Mouse (Mus musculus): ENCODE data around the gene Fam240b. TPM values are rescaled to one million over a fixed set of nuclear protein-coding genes. Genes with fewer than 3 reads are reported as not detected.
"Not testable (repeated sequence)": the region's sequence is repeated elsewhere in the genome, so short reads cannot be mapped to it uniquely, and the experiment has no call there.

The Fam240b gene
- polyA plus RNA-seq, 1 experiment from 2014 or later, result not detected

DNA sequence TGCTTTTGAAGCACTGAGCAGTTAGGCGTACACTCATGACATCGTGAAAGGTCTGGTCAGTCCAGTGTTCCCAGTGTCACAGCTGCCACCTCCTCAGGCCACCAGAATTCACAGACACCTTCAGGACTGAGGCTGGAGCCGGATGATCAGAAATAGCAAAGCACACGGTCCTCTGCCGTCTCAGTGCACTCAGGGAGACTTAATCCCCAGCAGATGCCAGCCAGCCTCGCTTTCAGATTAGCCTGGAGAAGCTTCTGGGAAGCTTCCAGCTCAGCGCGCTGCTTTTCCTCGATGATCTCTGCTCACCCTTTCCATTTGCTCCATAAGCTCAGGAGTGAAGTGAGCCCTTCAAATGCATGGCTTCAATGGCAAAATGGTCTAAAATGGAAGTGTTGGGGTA lies 32.4 kb downstream of the Fam240b start:
- no peaks in the 10 kb centered on the region for H3K36me3 ChIP-seq
- no peaks in the 10 kb centered on the region for H3K27me3 ChIP-seq
- H3K9ac ChIP-seq, result no peak overlapping the region
- ATAC-seq (replicated peaks; ENCODE audit: insufficient number of reproducible peaks, insufficient read depth, low FRiP score, low read depth), result no peak
- no peak overlapping the region for H3K4me3 ChIP-seq
- WGBS, result 46% methylated on average over 9 of the region's 9 CpGs
- no peaks in the 10 kb centered on the region for H3K9me3 ChIP-seq (replicated peaks)
- no peaks in the 10 kb centered on the region for H3K4me1 ChIP-seq (replicated peaks)
- H3K27ac ChIP-seq, result no peak overlapping the region
- H3K4me2 ChIP-seq, result no peak overlapping the region

DNA sequence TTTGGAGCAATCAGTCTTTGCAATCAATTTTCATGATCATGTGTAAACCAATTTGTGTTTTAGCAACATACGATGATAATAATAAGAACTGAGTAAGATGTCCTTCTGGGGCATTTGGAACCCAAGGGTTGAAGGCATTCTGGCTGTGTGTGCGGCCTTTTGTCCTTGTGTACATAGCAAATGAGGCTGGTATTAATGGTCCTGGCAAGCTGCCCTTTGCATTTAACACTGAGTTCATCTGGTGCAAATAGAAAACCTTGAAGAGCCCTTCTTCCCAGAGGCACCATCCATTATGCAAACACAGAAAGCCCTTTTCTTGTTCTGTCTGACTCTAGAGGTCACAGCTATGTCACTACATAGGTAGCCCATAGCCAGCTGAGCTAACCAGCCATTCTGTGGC lies 35.0 kb downstream of the Fam240b start:
- H3K4me3 ChIP-seq, result no peak overlapping the region
- WGBS, result 74% methylated on average over 2 of the region's 2 CpGs
- no peak overlapping the region for H3K27ac ChIP-seq
- H3K9ac ChIP-seq, result no peak overlapping the region
- ATAC-seq (replicated peaks; ENCODE audit: insufficient number of reproducible peaks, insufficient read depth, low FRiP score, low read depth), result no peak
- no peaks in the 10 kb centered on the region for H3K36me3 ChIP-seq
- H3K4me2 ChIP-seq, result no peak overlapping the region
- H3K4me1 ChIP-seq (replicated peaks), result no peaks in the 10 kb centered on the region
- H3K27me3 ChIP-seq, result no peaks in the 10 kb centered on the region
- no peaks in the 10 kb centered on the region for H3K9me3 ChIP-seq (replicated peaks)

DNA sequence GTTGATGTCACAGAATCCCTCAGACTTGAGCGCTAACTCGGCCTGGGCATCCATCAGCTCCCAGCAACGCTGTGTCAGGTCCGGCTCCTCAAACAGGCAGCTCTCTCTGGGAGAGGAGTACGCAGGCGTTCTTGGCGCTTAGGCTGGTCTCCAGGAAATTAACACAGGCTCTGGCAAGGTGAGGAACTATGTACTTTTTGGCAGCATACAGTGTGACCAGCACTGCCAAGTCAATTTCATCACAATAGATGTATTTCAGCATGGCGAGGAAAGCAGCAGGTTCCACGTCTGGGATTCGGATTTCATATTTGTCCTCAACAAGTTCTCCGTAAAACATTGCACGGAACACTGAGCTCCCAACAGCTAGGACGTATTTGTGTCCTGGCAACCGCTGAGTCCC lies 39.4 kb downstream of the Fam240b start:
- ATAC-seq (replicated peaks; ENCODE audit: insufficient number of reproducible peaks, insufficient read depth, low FRiP score, low read depth), result no peak
- Histone ChIP-seq H3K9ac (no peak overlapping the region), H3K4me2 (no peak overlapping the region), H3K36me3 (no peaks in the 10 kb centered on the region), H3K9me3 (replicated peaks) (no peaks in the 10 kb centered on the region), H3K4me1 (replicated peaks) (no peaks in the 10 kb centered on the region), H3K4me3 (no peak overlapping the region), H3K27me3 (no peaks in the 10 kb centered on the region), H3K27ac (no peak overlapping the region)
- WGBS, result 84% methylated on average over 14 of the region's 14 CpGs

DNA sequence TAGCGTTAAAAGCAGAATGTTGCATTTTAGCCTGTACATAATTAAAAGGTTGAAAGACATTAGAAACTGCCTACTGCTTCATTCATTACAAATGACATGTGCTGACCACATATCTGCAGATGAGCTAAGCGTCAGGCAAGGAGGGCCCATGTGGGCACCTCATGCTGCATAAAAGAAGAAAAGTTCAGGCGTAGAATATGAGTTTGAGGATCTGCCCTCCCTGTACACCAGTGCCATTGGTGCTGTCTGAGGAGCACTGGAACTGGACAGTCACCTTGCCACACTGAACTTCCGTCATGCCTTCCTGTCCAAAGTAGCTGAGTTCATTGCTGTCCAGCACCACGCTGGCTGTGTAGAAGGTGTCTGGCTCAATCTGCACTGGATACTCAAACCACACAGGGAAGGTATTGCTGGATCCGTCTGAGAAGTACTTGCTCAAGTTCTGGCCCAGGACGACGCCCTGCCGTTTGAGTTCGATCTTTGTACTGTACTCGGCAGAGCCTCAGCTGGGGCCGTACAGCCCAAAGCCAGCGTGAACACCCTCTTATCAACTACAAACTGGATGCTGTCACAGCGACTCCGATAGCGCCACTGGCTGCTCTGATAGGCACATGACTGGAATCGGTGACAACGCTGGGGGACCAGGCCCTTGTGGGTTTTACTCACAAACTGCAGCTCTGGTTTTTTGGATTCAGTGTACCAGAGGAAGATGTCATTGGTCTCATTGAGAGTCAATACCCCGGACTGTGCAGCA lies 40.2 kb downstream of the Fam240b start:
- not testable (repeated sequence) for H3K4me1 ChIP-seq (replicated peaks); H3K9me3 ChIP-seq (replicated peaks); ATAC-seq (replicated peaks; ENCODE audit: insufficient number of reproducible peaks, insufficient read depth, low FRiP score, low read depth); H3K4me3 ChIP-seq; H3K36me3 ChIP-seq; H3K27me3 ChIP-seq; H3K4me2 ChIP-seq; H3K27ac ChIP-seq; H3K9ac ChIP-seq
- WGBS, result 68% methylated on average over 19 of the region's 19 CpGs

DNA sequence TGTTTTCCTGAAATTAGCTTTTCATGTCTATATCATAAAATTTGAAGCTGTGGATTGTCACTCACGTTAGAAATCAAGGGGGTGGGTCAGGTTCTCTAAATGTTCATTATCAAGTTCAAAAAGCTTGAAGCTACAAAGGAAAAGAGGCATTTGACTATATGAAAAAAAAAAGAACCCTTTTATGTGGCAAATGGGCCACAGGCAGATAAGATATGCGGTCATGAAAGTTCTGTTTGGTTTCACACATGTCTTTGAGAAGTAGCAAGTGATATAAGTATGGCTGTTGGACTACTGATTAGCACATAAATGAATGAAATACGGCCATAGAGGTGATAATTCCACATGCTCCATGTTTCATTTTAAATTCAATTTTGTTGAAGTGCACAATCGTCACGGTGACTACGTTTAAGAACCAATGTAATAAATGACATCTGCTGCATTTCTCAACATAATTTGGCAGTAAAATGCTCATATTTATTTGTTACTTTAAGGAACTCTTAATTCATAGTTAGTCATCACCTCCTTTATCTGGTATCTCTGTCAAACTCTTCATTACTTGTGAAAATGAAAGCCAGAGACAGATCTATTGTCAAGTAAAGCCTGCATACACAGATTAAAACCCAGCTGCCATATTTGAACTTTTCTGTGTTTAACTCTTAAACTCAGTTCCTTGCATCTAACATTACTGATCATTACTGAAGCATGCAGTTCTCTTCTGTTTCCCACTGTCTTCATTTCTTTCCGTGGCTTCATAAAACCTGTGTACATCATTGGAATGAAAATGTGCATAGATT lies 47.4 kb downstream of the Fam240b start:
- Histone ChIP-seq H3K27ac (no peak overlapping the region), H3K9ac (no peak overlapping the region), H3K36me3 (no peaks in the 10 kb centered on the region), H3K9me3 (replicated peaks) (no peaks in the 10 kb centered on the region), H3K4me1 (replicated peaks) (no peaks in the 10 kb centered on the region), H3K4me2 (no peak overlapping the region), H3K27me3 (no peaks in the 10 kb centered on the region), H3K4me3 (no peak overlapping the region)
- ATAC-seq (replicated peaks; ENCODE audit: insufficient number of reproducible peaks, insufficient read depth, low FRiP score, low read depth), result no peak
- 62% methylated on average over 7 of the region's 7 CpGs for WGBS

DNA sequence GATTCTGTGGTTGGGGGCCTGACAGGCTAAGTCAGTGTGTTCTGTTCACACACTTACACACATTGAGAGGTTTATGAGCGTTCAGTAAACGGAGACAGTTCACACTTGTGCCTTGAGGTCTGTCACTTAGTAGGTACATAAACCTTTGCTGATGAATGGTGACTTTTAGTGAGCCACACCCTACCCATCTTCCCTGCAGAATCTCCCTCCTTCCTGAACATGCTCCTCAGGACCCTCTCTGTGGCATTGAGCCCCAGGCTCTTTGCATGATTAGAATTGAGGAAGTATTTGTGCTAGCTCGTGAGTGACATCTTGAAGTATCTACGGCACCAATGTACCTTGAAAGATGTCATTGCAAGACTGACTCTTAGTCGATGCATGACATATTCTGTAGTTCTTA lies 48.9 kb downstream of the Fam240b start:
- 79% methylated on average over 5 of the region's 5 CpGs for WGBS
- Histone ChIP-seq H3K27me3 (no peaks in the 10 kb centered on the region), H3K4me1 (replicated peaks) (no peaks in the 10 kb centered on the region), H3K4me3 (no peak overlapping the region), H3K27ac (no peak overlapping the region), H3K4me2 (no peak overlapping the region), H3K36me3 (no peaks in the 10 kb centered on the region), H3K9me3 (replicated peaks) (no peaks in the 10 kb centered on the region), H3K9ac (no peak overlapping the region)
- no peak for ATAC-seq (replicated peaks; ENCODE audit: insufficient number of reproducible peaks, insufficient read depth, low FRiP score, low read depth)

DNA sequence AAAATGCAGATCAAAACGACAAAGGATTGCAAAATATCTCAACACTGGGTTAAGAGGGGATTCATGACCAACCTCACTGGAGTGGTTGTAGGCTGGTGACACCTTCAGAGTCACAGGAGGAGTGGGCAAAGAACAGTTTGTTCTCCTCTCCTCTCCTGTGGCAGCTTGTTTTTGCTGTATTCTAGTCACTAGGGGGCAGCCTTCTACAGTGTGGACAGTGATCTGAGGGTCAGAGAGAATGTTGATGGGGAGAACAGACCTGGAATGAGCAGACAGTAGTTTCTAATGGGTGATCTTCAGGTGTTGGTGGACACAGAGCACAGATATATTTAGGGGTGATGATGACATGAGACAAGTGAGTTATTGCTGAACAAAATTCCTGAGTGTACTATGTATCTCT lies 49.6 kb downstream of the Fam240b start:
- Histone ChIP-seq H3K9ac (no peak overlapping the region), H3K9me3 (replicated peaks) (no peaks in the 10 kb centered on the region), H3K4me3 (no peak overlapping the region), H3K4me1 (replicated peaks) (no peaks in the 10 kb centered on the region), H3K27me3 (no peaks in the 10 kb centered on the region), H3K27ac (no peak overlapping the region), H3K36me3 (no peaks in the 10 kb centered on the region), H3K4me2 (no peak overlapping the region)
- WGBS, result 0% methylated on average over 1 of the region's 1 CpGs
- no peak for ATAC-seq (replicated peaks; ENCODE audit: insufficient number of reproducible peaks, insufficient read depth, low FRiP score, low read depth)

DNA sequence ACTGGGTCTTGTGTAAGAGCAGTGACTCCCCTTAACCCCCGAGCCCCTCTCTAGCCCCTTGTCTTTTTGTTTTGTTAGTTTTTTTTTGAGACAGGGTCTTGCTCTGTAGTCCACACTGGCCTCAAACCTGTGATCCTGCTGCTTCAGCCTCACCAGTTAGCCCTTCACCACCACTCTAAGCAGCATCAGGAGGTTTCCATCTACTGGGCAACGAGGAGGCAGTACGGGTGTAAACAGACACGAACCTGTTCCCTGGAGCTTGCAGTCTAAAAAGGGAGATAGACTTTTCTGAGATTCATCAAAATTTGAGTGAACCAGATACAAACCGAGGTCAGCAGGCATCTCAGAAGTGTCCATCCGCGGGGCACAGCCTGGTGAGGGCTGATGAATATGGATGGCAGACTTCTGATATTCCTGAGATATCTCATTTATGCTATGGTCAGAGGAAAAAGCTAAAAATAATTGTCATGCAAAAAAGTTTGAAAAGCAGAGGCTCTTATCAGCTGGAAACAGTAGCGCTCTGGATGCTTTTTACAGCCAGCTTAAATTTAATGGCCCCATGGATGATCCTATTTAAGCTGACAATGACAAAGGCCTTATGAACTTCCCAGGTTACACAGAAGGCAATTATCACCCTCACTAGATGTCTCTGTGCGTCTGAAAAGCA lies 52.2 kb downstream of the Fam240b start:
- no peak overlapping the region for H3K27ac ChIP-seq
- H3K4me3 ChIP-seq, result no peak overlapping the region
- ATAC-seq (replicated peaks; ENCODE audit: insufficient number of reproducible peaks, insufficient read depth, low FRiP score, low read depth), result no peak
- H3K27me3 ChIP-seq, result no peaks in the 10 kb centered on the region
- no peaks in the 10 kb centered on the region for H3K36me3 ChIP-seq
- no peak overlapping the region for H3K4me2 ChIP-seq
- no peaks in the 10 kb centered on the region for H3K9me3 ChIP-seq (replicated peaks)
- 65% methylated on average over 9 of the region's 9 CpGs for WGBS
- no peak overlapping the region for H3K9ac ChIP-seq
- H3K4me1 ChIP-seq (replicated peaks), result no peaks in the 10 kb centered on the region

DNA sequence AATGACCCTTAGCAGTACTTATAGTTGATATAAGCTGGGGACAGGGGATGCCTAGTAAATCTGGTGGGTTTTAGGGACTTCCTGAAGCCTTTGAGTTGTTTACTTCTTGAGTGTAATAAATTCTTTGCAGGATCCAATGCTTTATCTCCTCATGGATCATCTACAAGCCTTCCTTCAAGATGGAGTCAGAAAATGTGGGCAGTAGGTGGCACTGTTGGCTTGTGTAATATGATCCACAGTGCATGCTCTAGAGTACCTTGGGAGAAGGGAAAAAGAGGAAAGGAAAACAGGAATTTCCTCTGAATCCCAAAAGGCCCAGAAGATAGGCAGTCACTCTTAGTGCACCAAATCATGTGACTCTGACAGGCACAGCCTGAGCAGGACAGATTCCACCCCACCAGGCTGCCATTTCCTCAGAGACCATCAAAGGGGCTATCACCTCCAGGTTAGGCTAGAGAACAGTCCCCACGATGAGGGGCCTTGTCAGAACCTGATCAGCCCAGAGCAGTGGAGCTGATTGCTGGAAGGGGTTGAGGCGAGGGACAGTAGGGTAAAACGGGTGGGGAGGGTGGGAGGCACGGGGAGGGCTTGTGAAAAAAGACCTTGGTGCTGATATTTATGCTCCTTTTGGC lies 54.2 kb downstream of the Fam240b start:
- Histone ChIP-seq H3K27me3 (no peaks in the 10 kb centered on the region), H3K4me1 (replicated peaks) (0 out of 2 replicates have a peak, but pooled peaks cover 4% of the 10 kb centered on the region), H3K4me3 (no peak overlapping the region), H3K9ac (no peak overlapping the region), H3K27ac (no peak overlapping the region), H3K36me3 (no peaks in the 10 kb centered on the region), H3K9me3 (replicated peaks) (no peaks in the 10 kb centered on the region), H3K4me2 (no peak overlapping the region)
- ATAC-seq (replicated peaks; ENCODE audit: insufficient number of reproducible peaks, insufficient read depth, low FRiP score, low read depth), result no peak
- 50% methylated on average over 4 of the region's 4 CpGs for WGBS

DNA sequence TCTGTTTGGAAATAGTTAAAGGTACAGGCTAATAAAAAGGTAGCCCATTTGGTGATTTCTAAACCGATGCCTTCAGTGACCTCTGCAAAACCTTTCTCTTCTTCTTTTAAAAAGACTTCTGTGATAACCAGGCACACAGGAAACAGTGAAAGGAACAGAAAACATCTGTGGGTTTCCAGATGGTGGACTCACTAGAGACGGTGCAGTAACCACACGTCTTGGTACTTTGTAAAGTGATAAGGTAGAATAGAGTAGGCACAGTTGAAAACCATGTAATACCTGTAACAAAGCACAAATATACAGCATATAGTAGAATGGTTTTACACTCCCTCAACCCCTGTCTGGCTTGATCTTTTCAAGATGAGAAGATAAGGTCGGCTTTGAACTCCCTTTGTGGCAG lies 57.0 kb downstream of the Fam240b start:
- WGBS, result 45% methylated on average over 4 of the region's 4 CpGs

DNA sequence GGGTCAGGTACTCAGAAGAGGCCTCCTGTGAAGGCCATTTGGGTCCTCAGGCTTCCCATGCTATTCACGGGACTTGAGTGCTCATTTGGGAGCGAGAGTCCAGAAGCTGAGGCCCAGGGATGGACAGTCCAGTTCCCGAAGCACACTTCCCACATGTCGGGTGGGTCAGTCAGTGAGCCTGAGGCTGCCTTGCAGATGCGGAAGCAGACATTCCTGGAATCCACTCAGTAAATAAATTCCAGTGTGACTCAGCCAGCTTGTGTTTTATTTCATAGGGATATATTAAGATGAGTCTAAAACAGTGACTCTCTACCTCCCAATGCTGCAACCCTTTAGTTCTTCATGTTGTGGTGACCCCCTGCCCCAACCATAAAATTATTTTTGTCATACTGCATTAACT lies 58.1 kb downstream of the Fam240b start:
- WGBS, result 74% methylated on average over 5 of the region's 5 CpGs
- Histone ChIP-seq H3K9me3 (replicated peaks) (no peaks in the 10 kb centered on the region), H3K4me3 (no peak overlapping the region), H3K4me1 (replicated peaks) (0 out of 2 replicates have a peak, but pooled peaks cover 4% of the 10 kb centered on the region), H3K4me2 (no peak overlapping the region), H3K9ac (no peak overlapping the region), H3K27me3 (no peaks in the 10 kb centered on the region), H3K27ac (no peak overlapping the region), H3K36me3 (no peaks in the 10 kb centered on the region)
- ATAC-seq (replicated peaks; ENCODE audit: insufficient number of reproducible peaks, insufficient read depth, low FRiP score, low read depth), result no peak

More for the DNA sequence above, 57.0 kb downstream of the Fam240b start:
- Histone ChIP-seq H3K27ac (no peak overlapping the region), H3K4me1 (replicated peaks) (0 out of 2 replicates have a peak, but pooled peaks cover 4% of the 10 kb centered on the region), H3K4me2 (no peak overlapping the region), H3K9ac (no peak overlapping the region), H3K36me3 (no peaks in the 10 kb centered on the region), H3K4me3 (no peak overlapping the region), H3K27me3 (no peaks in the 10 kb centered on the region), H3K9me3 (replicated peaks) (no peaks in the 10 kb centered on the region)
- no peak for ATAC-seq (replicated peaks; ENCODE audit: insufficient number of reproducible peaks, insufficient read depth, low FRiP score, low read depth)
